Mouse (Mus musculus) heart, adult 2 months (tissue): ENCODE measurements around the gene Commd7.

Source experiments
- CTCF ChIP-seq: fragments of 200-600 bp; IDR thresholded peaks from 2 replicates; pipeline ENCODE4 v1.8.1; 2022; ENCODE audit warnings: antibody characterized with exemption, mild to moderate bottlenecking, moderate library complexity
- EP300 ChIP-seq: fragments of 200-500 bp; IDR thresholded peaks from 2 replicates; pipeline ENCODE4 v1.6.1; 2011; ENCODE audit warnings: low read depth, low read length, control low read depth; ENCODE audit not compliant: insufficient read depth

- TF ChIP-seq EP300 (no peak), CTCF (no peak)
These were observed 49.5 kb downstream of the Commd7 start for GRCm38 (mm10) chr2:153582876-153583585.
